Mouse (Mus musculus): ENCODE data around the gene Chuk. TPM values are rescaled to one million over a fixed set of nuclear protein-coding genes. Genes with fewer than 3 reads are reported as not detected.

The Chuk gene
- polyA plus RNA-seq, 1 experiment from 2014 or later: 31.5 TPM

- Histone ChIP-seq H3K9ac (ENCODE audit: low read length) (no peak overlapping the region), H3K4me3 (ENCODE audit: low read length) (no peak overlapping the region), H3K27me3 (ENCODE audit: control insufficient read depth, insufficient read depth, low read length) (no peaks in the 10 kb centered on the region), H3K27ac (ENCODE audit: low read length) (no peak overlapping the region), H3K4me2 (ENCODE audit: low read depth, low read length) (no peak overlapping the region), H3K36me3 (ENCODE audit: control insufficient read depth, insufficient read depth) (peaks cover 25% of the 10 kb centered on the region), H3K4me1 (ENCODE audit: control insufficient read depth, insufficient read depth, low read length) (no peaks in the 10 kb centered on the region), H3K9me3 (replicated peaks; ENCODE audit: control insufficient read depth, low read length) (no peaks in the 10 kb centered on the region)
- whole genome bisulfite sequencing: 79% methylated on average over 4 of the region's 4 CpGs
- ATAC-seq (replicated peaks; ENCODE audit: extremely low read depth, insufficient read depth, low FRiP score): no peak
Measured at GRCm38 (mm10) chr19:44077024-44077423, 30.3 kb downstream of the Chuk start.

DNA sequence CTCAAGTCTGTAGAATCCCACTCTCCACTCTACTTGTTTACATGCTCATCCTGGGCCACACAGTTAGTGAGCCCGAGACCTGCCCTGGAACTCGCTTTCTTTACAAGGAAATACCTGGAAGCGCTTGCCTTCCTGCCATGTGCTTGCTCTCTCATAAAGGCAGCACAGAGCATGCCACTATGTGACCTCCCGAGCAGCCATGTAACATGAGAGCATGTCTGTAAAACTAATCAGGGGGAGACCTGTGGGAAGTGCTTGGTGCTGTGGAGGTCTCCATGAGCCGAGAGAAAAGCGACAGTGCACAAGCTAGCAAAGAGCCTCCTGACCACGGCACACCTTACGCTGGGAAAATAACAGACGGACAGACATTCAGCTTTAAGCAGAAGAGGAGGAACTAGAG, 30.8 kb downstream of the Chuk start:
- Histone ChIP-seq H3K36me3 (ENCODE audit: control insufficient read depth, insufficient read depth) (peaks cover 25% of the 10 kb centered on the region), H3K4me2 (ENCODE audit: low read depth, low read length) (no peak overlapping the region), H3K9ac (ENCODE audit: low read length) (no peak overlapping the region), H3K27me3 (ENCODE audit: control insufficient read depth, insufficient read depth, low read length) (no peaks in the 10 kb centered on the region), H3K9me3 (replicated peaks; ENCODE audit: control insufficient read depth, low read length) (no peaks in the 10 kb centered on the region), H3K4me1 (ENCODE audit: control insufficient read depth, insufficient read depth, low read length) (no peaks in the 10 kb centered on the region), H3K4me3 (ENCODE audit: low read length) (no peak overlapping the region), H3K27ac (ENCODE audit: low read length) (no peak overlapping the region)
- ATAC-seq (replicated peaks; ENCODE audit: extremely low read depth, insufficient read depth, low FRiP score): no peak
- 86% methylated on average over 9 of the region's 9 CpGs for WGBS

DNA sequence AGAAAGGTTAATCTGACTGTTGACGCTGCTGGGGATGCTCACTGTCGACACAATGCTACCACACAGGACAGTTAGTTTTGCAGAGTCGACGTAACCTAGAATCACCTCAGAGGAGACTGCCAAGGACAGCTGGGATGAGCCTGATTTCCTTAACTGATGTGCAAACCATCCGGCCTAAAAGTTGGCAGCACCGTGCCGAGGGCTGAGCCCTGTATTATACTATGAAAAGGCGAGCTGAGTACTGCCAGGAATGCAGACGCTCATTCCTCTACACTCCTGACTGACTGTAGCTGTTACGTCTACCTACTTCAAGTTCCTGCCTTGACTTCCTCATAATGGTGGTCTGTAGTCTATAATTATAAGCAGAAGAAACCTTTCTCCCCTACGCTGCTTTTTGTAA, 32.3 kb downstream of the Chuk start:
- Histone ChIP-seq H3K27ac (ENCODE audit: low read length) (no peak overlapping the region), H3K4me2 (ENCODE audit: low read depth, low read length) (no peak overlapping the region), H3K27me3 (ENCODE audit: control insufficient read depth, insufficient read depth, low read length) (no peaks in the 10 kb centered on the region), H3K36me3 (ENCODE audit: control insufficient read depth, insufficient read depth) (peaks cover 23% of the 10 kb centered on the region), H3K4me3 (ENCODE audit: low read length) (no peak overlapping the region), H3K9me3 (replicated peaks; ENCODE audit: control insufficient read depth, low read length) (no peaks in the 10 kb centered on the region), H3K4me1 (ENCODE audit: control insufficient read depth, insufficient read depth, low read length) (peaks cover 2% of the 10 kb centered on the region; the same call in 1 of the 2 replicates), H3K9ac (ENCODE audit: low read length) (no peak overlapping the region)
- 73% methylated on average over 11 of the region's 11 CpGs for WGBS
- no peak for ATAC-seq (replicated peaks; ENCODE audit: extremely low read depth, insufficient read depth, low FRiP score)

GRCm38 (mm10) chr19:44071166-44071565, 36.1 kb downstream of the Chuk start:
- H3K27ac ChIP-seq (ENCODE audit: low read length): no peak overlapping the region
- no peak overlapping the region for H3K4me2 ChIP-seq (ENCODE audit: low read depth, low read length)
- H3K4me3 ChIP-seq (ENCODE audit: low read length): no peak overlapping the region
- no peaks in the 10 kb centered on the region for H3K27me3 ChIP-seq (ENCODE audit: control insufficient read depth, insufficient read depth, low read length)
- no peak overlapping the region for H3K9ac ChIP-seq (ENCODE audit: low read length)
- H3K36me3 ChIP-seq (ENCODE audit: control insufficient read depth, insufficient read depth): peaks cover 9% of the 10 kb centered on the region
- peaks cover 8% of the 10 kb centered on the region for H3K4me1 ChIP-seq (ENCODE audit: control insufficient read depth, insufficient read depth, low read length)
- WGBS: 65% methylated on average over 5 of the region's 5 CpGs
- no peak for ATAC-seq (replicated peaks; ENCODE audit: extremely low read depth, insufficient read depth, low FRiP score)
- no peaks in the 10 kb centered on the region for H3K9me3 ChIP-seq (replicated peaks; ENCODE audit: control insufficient read depth, low read length)

DNA sequence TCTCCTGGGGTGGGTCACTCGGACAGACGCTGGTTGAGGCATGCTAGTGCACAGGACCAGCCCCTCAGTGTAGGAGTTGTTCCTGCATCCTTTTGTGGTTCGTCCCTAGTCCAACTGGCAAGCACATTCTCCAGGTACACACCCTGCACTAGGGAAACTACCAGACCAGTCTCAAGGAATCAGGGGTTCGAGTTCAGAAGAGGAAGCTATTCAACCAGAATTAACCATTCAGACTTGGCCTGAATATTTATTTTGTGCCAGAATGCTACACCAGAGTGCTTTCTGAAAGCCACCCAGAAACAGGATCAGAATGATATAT, 37.4 kb downstream of the Chuk start:
- H3K4me3 ChIP-seq (ENCODE audit: low read length): peak overlapping the region; percentile 88
- 10% methylated on average over 4 of the region's 4 CpGs for WGBS
- no peaks in the 10 kb centered on the region for H3K27me3 ChIP-seq (ENCODE audit: control insufficient read depth, insufficient read depth, low read length)
- H3K27ac ChIP-seq (ENCODE audit: low read length): peak overlapping the region; percentile 60; the same call in 1 of the 2 replicates
- peaks cover 8% of the 10 kb centered on the region for H3K4me1 ChIP-seq (ENCODE audit: control insufficient read depth, insufficient read depth, low read length)
- no peaks in the 10 kb centered on the region for H3K9me3 ChIP-seq (replicated peaks; ENCODE audit: control insufficient read depth, low read length)
- ATAC-seq (replicated peaks; ENCODE audit: extremely low read depth, insufficient read depth, low FRiP score): no peak
- H3K4me2 ChIP-seq (ENCODE audit: low read depth, low read length): peak overlapping the region; percentile 91
- peaks cover 9% of the 10 kb centered on the region for H3K36me3 ChIP-seq (ENCODE audit: control insufficient read depth, insufficient read depth)
- H3K9ac ChIP-seq (ENCODE audit: low read length): peak overlapping the region; percentile 81

DNA sequence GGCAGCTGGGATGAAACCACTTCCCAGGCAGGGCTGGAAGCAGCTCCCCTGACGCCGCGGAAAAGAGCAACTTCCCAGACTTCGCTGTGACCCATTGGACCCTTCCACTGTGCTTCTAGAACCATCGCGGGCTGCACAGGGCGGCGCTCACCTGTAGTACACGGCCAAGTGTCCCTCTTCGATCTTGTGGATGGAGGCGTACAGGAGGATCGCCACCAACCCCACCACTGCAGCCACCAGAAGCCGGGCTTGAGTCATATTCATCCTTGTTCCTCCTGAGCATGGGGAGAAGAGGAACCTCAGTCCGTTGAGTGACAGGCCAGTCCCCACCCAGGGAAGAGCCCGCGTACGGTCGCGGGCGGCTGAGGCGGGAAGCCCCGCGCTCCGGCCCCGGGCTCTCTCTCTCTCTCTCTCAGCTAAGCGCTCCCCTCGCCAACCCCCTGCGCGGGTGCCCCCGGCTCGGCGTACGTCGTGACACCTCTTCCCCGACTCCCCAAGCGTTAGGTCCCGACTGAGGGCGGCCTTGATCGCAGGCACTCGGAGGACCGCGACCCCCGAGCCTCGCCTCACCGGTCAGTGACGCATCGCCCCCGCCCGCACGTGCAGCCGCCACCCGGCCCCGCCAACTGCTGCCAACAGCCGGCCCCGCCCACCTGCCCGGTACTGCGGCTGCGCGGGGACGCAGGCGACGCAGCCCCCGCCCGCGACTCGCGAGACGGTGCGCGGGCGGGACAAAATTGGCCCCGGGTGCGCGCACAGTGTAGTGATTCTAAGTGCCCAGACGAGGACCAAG, 38.0 kb downstream of the Chuk start, which contains the start of gene Erlin1:
Gene Erlin1, minus strand, starts transcription at position 665 of the 793 bp plus-strand sequence.
- WGBS: under 1% methylated on average over 75 of the region's 75 CpGs
- no peaks in the 10 kb centered on the region for H3K27me3 ChIP-seq (ENCODE audit: control insufficient read depth, insufficient read depth, low read length)
- H3K36me3 ChIP-seq (ENCODE audit: control insufficient read depth, insufficient read depth): peaks cover 8% of the 10 kb centered on the region

GRCm38 (mm10) chr19:44068232-44068631, 39.0 kb downstream of the Chuk start:
- Histone ChIP-seq H3K27ac (ENCODE audit: low read length) (no peak overlapping the region), H3K4me1 (ENCODE audit: control insufficient read depth, insufficient read depth, low read length) (peaks cover 8% of the 10 kb centered on the region), H3K9me3 (replicated peaks; ENCODE audit: control insufficient read depth, low read length) (no peaks in the 10 kb centered on the region), H3K9ac (ENCODE audit: low read length) (no peak overlapping the region), H3K27me3 (ENCODE audit: control insufficient read depth, insufficient read depth, low read length) (no peaks in the 10 kb centered on the region), H3K36me3 (ENCODE audit: control insufficient read depth, insufficient read depth) (peaks cover 10% of the 10 kb centered on the region; the same call in 1 of the 2 replicates), H3K4me2 (ENCODE audit: low read depth, low read length) (peak overlapping the region; percentile 91), H3K4me3 (ENCODE audit: low read length) (no peak overlapping the region)
- no peak for ATAC-seq (replicated peaks; ENCODE audit: extremely low read depth, insufficient read depth, low FRiP score)
- WGBS: 76% methylated on average over 4 of the region's 4 CpGs

More for the DNA sequence above, 38.0 kb downstream of the Chuk start, which contains the start of gene Erlin1:
- peak; percentile 93 for ATAC-seq (replicated peaks; ENCODE audit: extremely low read depth, insufficient read depth, low FRiP score)
- Histone ChIP-seq H3K9ac (ENCODE audit: low read length) (peak within 1 kb of the TSS; percentile 81), H3K9me3 (replicated peaks; ENCODE audit: control insufficient read depth, low read length) (no peaks in the 10 kb centered on the region), H3K27ac (ENCODE audit: low read length) (peak within 1 kb of the TSS; percentile 60), H3K4me3 (ENCODE audit: low read length) (peak within 1 kb of the TSS; percentile 88), H3K4me1 (ENCODE audit: control insufficient read depth, insufficient read depth, low read length) (peaks cover 8% of the 10 kb centered on the region), H3K4me2 (ENCODE audit: low read depth, low read length) (peak within 1 kb of the TSS; percentile 91)

GRCm38 (mm10) chr19:44067323-44068049, 39.8 kb downstream of the Chuk start:
- H3K9ac ChIP-seq (ENCODE audit: low read length): no peak overlapping the region
- peaks cover 8% of the 10 kb centered on the region for H3K4me1 ChIP-seq (ENCODE audit: control insufficient read depth, insufficient read depth, low read length)
- H3K27ac ChIP-seq (ENCODE audit: low read length): no peak overlapping the region
- ATAC-seq (replicated peaks; ENCODE audit: extremely low read depth, insufficient read depth, low FRiP score): no peak
- H3K27me3 ChIP-seq (ENCODE audit: control insufficient read depth, insufficient read depth, low read length): no peaks in the 10 kb centered on the region
- no peaks in the 10 kb centered on the region for H3K9me3 ChIP-seq (replicated peaks; ENCODE audit: control insufficient read depth, low read length)
- H3K4me3 ChIP-seq (ENCODE audit: low read length): no peak overlapping the region
- H3K36me3 ChIP-seq (ENCODE audit: control insufficient read depth, insufficient read depth): peaks cover 8% of the 10 kb centered on the region; the same call in 1 of the 2 replicates
- H3K4me2 ChIP-seq (ENCODE audit: low read depth, low read length): no peak overlapping the region
- 80% methylated on average over 9 of the region's 9 CpGs for WGBS

- WGBS: 95% methylated on average over 2 of the region's 2 CpGs
- no peak overlapping the region for H3K27ac ChIP-seq (ENCODE audit: low read length)
- H3K36me3 ChIP-seq (ENCODE audit: control insufficient read depth, insufficient read depth): peaks cover 9% of the 10 kb centered on the region; the same call in 1 of the 2 replicates
- no peaks in the 10 kb centered on the region for H3K27me3 ChIP-seq (ENCODE audit: control insufficient read depth, insufficient read depth, low read length)
- H3K4me2 ChIP-seq (ENCODE audit: low read depth, low read length): no peak overlapping the region
- no peak for ATAC-seq (replicated peaks; ENCODE audit: extremely low read depth, insufficient read depth, low FRiP score)
- H3K4me1 ChIP-seq (ENCODE audit: control insufficient read depth, insufficient read depth, low read length): peaks cover 5% of the 10 kb centered on the region; the same call in 1 of the 2 replicates
- no peak overlapping the region for H3K9ac ChIP-seq (ENCODE audit: low read length)
- no peaks in the 10 kb centered on the region for H3K9me3 ChIP-seq (replicated peaks; ENCODE audit: control insufficient read depth, low read length)
- H3K4me3 ChIP-seq (ENCODE audit: low read length): no peak overlapping the region
Measured at GRCm38 (mm10) chr19:44064734-44065133, 42.5 kb downstream of the Chuk start.
